Mouse (Mus musculus) c-Kit-positive CD71-positive TER-119-negative erythroid progenitor cells, embryonic 14.5 days (primary cell): ENCODE results near the gene Fam81b.
"Not testable (repeated sequence)": the region's sequence is repeated elsewhere in the genome, so short reads cannot be mapped to it uniquely, and the experiment has no call there.

Experiments used
- DNase-seq: peaks from one replicate; pipeline ENCODE4 v3.0.0-alpha.2; 2013; ENCODE audit warnings: low read depth

Gene Fam81b

GRCm38 (mm10) chr13:76304637-76305122 is at the start of gene Fam81b:
Fam81b (minus strand) TSS chr13:76305072.
- peak; percentile 10 for DNase-seq

DNA sequence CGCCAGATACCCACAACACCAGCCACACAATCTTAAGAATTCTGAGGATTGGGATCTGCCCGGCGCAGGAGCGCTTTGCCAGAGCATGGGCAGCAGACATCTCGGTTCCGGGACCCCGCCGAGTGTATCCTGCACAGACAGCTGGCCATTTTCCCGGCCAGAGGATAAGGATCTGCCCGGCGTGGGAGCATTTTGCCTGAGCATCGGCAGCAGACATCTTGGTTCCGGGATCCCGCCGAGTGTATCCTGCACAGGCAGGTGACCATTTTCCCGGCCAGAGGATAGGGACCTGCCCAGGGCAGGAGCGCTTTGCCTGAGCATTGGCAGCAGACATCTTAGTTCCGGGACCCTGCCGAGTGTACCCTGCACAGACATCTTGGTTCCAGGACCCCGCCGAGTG is 41.1 kb upstream of the Fam81b start:
- not testable (repeated sequence) for DNase-seq

GRCm38 (mm10) chr13:76318635-76319034 is 13.8 kb upstream of the Fam81b start:
- no peak for DNase-seq

DNA sequence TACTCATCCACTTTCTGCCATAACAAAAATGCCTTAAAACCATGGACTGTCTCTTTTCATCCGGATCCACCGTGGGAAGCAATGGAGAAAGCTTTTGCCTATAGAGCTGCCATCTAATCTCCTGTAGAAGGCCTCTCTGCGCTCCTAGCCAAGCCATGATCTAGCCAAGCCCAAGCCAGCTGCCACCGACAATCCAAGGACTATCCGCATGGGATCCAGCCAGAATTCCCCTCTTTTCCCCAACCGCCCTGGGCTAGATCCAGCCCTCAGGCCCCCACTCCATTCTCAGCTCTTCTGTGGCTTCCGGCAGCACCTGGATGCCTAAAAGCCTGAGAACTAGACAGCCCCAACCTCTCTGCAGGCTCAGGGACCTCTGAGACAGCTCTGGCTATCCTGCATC is 6.7 kb upstream of the Fam81b start:
- no peak for DNase-seq

DNA sequence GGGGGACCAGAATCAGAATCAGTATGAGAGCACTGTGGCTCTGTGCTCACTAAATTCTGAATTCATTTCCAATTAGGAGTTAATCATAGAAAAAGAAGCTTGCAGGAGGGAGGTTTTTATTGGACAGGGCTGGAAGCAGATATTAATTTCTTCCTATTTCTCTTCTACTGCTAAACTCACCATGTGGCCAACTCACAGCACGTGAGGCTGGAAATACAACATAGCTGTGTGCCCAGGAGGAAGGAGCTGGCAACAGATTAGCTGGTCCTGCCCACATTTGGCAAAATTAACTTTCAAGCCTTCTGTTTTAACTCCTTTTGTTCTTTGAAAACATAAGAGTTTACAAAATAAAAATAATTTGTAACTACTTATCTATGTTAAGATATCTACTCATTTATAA is 3.9 kb upstream of the Fam81b start:
- no peak for DNase-seq

GRCm38 (mm10) chr13:76305655-76306365 is 938 bp upstream of the Fam81b start:
- DNase-seq, result no peak

GRCm38 (mm10) chr13:76305241-76305640 is 369 bp upstream of the Fam81b start:
- no peak for DNase-seq

DNA sequence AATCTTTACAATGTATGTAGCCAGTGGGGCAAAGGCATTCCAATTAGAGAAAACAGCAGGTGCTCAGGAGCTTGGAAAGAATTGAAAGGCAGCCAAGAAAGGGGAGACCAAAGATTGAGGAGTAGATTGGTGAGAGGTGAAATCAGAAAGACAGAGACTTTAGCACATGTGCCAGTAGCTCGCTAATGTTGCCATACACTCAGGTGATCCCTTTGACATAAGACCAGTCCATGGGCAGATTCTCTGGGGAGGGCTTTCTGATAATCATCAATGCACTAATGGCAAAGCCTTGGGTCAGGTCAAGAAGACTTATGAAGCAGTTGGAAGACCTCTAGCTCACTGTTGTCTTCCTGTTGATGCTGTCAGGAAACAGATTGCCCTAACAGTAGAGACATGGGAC is 671 bp downstream of the Fam81b start:
- DNase-seq, result no peak

GRCm38 (mm10) chr13:76303160-76303559 is 1.7 kb downstream of the Fam81b start:
- DNase-seq, result no peak

- no peak for DNase-seq
These were observed 2.8 kb downstream of the Fam81b start for GRCm38 (mm10) chr13:76302056-76302455.

DNA sequence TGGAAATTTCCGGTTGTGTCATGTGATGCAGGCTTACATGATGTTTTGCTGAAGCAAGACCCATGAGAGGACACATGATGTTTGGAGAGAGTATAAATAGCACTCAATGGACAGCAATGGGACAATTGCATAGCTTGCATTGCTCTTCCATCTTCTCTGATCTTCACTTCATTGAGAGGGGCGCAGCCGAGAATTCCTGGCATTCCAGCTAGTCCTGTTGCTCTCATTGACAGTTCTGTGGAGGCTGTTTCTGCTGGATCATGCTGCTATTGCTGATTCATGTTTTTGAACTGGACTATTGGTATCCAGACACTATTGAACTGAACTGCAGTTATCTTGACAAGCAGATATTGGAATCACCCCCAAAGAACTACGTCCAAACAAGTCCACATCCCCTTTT is 12.8 kb downstream of the Fam81b start:
- no peak for DNase-seq

DNA sequence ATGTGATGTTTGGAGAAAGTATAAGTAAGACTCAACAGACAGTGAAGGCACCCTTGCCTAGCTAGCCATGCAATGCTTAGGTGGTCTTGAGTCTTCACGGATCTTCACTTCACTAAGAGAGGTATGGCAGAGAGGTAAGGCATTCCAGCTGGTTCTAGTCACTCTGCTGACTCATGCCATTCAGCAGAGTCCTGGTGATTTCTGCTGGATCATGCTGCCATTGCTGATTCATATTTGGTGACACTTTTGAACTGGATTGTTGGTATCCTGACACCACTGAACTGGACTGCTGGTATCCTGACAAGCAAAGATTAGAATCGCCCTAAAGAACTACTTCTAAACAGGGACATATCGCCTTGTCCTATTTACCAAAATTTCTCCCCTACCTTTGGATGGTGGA is 20.3 kb downstream of the Fam81b start:
- DNase-seq, result no peak

- DNase-seq, result no peak
These were observed 40.4 kb downstream of the Fam81b start for GRCm38 (mm10) chr13:76264361-76265026.

GRCm38 (mm10) chr13:76258766-76259165 is 46.1 kb downstream of the Fam81b start:
- no peak for DNase-seq

DNA sequence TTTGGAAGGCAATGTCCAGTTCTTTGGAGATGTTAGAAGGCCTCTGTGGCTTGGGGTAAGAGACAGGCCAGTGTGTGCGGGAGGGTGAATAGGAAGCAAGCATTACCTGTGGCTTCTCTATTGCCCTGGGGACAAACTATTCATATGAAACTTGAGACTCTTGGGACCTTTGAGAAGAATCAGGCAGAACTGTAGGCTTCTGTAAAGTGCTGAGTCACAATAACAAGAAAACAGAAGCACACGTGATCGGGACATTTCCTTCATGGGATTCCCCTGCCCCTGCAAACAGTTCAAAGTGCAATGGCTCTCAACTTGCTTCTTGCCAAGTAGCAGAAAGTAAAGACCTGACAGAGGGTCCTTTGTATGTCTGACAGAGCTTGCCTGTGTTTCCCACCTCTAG is 48.5 kb downstream of the Fam81b start:
- no peak for DNase-seq

DNA sequence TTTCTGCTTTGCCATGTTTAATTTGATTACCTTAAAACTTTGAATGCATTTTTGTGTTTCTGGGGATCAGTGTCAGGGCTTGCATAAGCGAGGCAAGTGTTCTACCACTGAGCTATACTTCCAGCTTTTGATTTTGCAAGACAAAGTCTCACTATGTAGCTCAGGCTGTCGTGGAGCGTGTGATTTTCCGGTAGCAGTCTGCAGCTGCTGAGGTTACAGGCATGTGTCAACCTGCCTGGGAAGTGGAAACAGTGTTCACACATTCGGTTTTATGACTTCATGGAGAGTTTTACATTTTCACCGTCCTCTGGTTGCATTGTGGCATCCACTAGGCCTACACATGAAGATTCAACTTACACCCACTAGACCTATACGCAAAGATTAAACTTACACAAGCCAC is 54.8 kb downstream of the Fam81b start:
- DNase-seq, result no peak

- DNase-seq, result no peak
These were observed 55.8 kb downstream of the Fam81b start for GRCm38 (mm10) chr13:76249066-76249465.

DNA sequence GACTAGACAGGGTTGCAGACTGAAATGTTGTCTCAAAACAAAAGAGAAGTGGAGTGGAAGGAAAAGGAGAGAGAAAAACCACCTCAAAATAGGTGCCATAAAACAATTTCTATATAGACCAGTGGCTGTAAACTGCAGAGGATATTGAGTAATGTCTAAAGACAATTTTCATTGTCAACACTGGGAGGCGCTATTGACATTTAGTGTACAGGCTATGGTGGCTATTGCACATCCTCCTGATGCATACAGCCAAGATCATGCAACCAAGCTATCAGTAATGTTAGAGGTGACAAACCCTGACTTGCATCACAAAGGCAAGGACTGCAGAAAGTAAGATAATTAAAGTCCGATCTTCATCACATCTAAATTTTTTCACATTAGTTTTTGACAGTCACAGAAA is 89.5 kb downstream of the Fam81b start:
- DNase-seq, result peak; percentile 8

- DNase-seq, result no peak
These were observed 89.9 kb downstream of the Fam81b start for GRCm38 (mm10) chr13:76214928-76215327.

- DNase-seq, result no peak
These were observed 104.9 kb downstream of the Fam81b start for GRCm38 (mm10) chr13:76199943-76200342.

DNA sequence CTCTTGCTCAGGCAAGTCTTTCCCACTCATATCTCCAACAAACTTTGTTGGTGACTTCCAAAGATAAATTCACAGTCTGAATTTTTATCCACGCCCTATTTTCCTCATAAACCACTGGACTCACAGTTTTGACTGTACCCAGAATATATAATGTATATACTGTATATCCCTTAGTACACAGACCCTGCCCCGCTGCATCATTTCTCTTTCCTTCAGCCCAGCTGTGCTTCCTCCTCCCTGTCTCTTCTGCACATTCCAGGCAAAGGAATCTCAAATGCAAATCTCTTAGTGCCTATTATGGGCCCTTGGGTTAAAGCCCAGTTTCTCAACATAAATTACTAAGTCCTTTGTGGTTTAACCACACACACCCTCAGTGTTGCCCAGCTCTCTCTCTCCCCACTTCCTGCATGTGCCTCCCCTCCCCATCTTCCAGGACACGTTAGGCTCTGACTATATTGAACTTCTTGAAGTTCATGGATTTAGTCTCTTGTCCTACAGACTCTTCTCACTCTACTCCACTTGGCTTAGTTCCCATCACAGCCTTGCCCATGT is 107.5 kb downstream of the Fam81b start:
- no peak for DNase-seq

GRCm38 (mm10) chr13:76195431-76196138 is 109.3 kb downstream of the Fam81b start:
- DNase-seq, result no peak

DNA sequence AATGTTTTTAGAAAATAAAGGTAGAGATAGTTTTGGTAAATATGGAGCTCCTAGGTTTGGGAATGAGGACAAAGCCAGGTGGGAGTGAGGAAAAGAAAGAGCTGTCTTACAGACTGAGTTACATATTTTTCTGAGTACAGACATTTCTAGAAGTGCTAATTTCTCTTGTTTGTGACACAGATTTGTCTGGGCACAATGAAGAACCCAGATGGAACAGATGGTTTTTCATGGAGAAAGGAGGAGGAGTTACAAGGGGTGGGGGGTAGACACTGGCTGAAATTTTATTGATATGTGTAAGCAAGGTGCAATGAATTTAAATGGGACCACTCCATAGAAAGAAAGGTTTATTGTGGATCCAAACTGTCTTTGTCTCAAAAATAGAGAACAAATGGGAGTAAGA is 109.9 kb downstream of the Fam81b start:
- no peak for DNase-seq
